Mouse (Mus musculus) ES-E14 (cell line): Measurements from ENCODE around the gene Hesx1.

Source experiments
- MAFK ChIP-seq: IDR thresholded peaks from 2 replicates; pipeline ENCODE4 v1.6.1; 2014; ENCODE audit warnings: mild to moderate bottlenecking, low read depth, low read length, inconsistent platforms; ENCODE audit not compliant: insufficient read depth
- ZC3H11A ChIP-seq: IDR thresholded peaks from 2 replicates; pipeline ENCODE4 v1.6.1; 2012; ENCODE audit warnings: low read depth, mild to moderate bottlenecking, inconsistent platforms, low read length, borderline replicate concordance

- TF ChIP-seq MAFK, result no peak
- TF ChIP-seq ZC3H11A, result no peak
Measured at GRCm38 (mm10) chr14:26971106-26971789, 23.0 kb upstream of the Hesx1 start, which contains the start of gene Appl1.
